Mouse (Mus musculus) adrenal gland (tissue): ENCODE measurements at regions not wholly inside any gene's neighbourhood (a gene's known extent, or its start where the extent isn't known, plus 50 kb on each side); places are given as distances from the start of the nearest gene placed in this dataset.
"Not testable (repeated sequence)": the region's sequence is repeated elsewhere in the genome, so short reads cannot be mapped to it uniquely, and the experiment has no call there.

Experiments
- intact Hi-C: fragments of 180-260 bp; cut with DNase I; formaldehyde crosslinking; loops from one replicate; pipeline ENCODE4 v1.15.1; 2025

GRCm38 (mm10) chr5:68252671-68253070, 221.0 kb downstream of the Grxcr1 start:
- intact Hi-C loops = loop anchor here (5.0 kb wide), 1 partner anchor 1270 kb away; no protein-coding TSS in a partner anchor

GRCm38 (mm10) chr5:68253476-68253875, 221.8 kb downstream of the Grxcr1 start:
- intact Hi-C loops = loop anchor here (5.0 kb wide), 1 partner anchor 1269 kb away; no protein-coding TSS in a partner anchor

GRCm38 (mm10) chr5:68254111-68254510, 222.5 kb downstream of the Grxcr1 start:
- intact Hi-C loops = loop anchor here (5.0 kb wide), 1 partner anchor 1268 kb away; no protein-coding TSS in a partner anchor

GRCm38 (mm10) chr5:68264206-68264605, 232.6 kb downstream of the Grxcr1 start:
- intact Hi-C loops = no loop called here

- intact Hi-C loops = no loop called here
Measured at GRCm38 (mm10) chr5:68274271-68274670, 242.6 kb downstream of the Grxcr1 start.

GRCm38 (mm10) chr5:68275558-68276263, 244.1 kb downstream of the Grxcr1 start:
- intact Hi-C loops = no loop called here

GRCm38 (mm10) chr5:68295774-68296173, 264.1 kb downstream of the Grxcr1 start:
- intact Hi-C loops = not testable (repeated sequence)

GRCm38 (mm10) chr5:68313187-68313586, 281.6 kb downstream of the Grxcr1 start:
- intact Hi-C loops = no loop called here

GRCm38 (mm10) chr5:68318979-68319378, 287.3 kb downstream of the Grxcr1 start:
- intact Hi-C loops = no loop called here

- intact Hi-C loops = no loop called here
Measured at GRCm38 (mm10) chr5:68326998-68327593, 295.5 kb downstream of the Grxcr1 start.

GRCm38 (mm10) chr5:68329311-68329710, 297.7 kb downstream of the Grxcr1 start:
- intact Hi-C loops = no loop called here

- intact Hi-C loops = no loop called here
Measured at GRCm38 (mm10) chr5:68329828-68330227, 298.2 kb downstream of the Grxcr1 start.

GRCm38 (mm10) chr5:68350921-68351320, 319.3 kb downstream of the Grxcr1 start:
- intact Hi-C loops = no loop called here

- intact Hi-C loops = no loop called here
Measured at GRCm38 (mm10) chr5:68351793-68352192, 320.2 kb downstream of the Grxcr1 start.

GRCm38 (mm10) chr5:68353211-68353610, 321.6 kb downstream of the Grxcr1 start:
- intact Hi-C loops = no loop called here

GRCm38 (mm10) chr5:68353816-68354215, 322.2 kb downstream of the Grxcr1 start:
- intact Hi-C loops = not testable (repeated sequence)

GRCm38 (mm10) chr5:68361581-68362211, 330.1 kb downstream of the Grxcr1 start:
- intact Hi-C loops = no loop called here

- intact Hi-C loops = no loop called here
Measured at GRCm38 (mm10) chr5:68373082-68373481, 341.4 kb downstream of the Grxcr1 start.
